Mouse (Mus musculus) lung, embryonic 14.5 days (tissue): ENCODE data around the gene Phospho1. TPM values are rescaled to one million over a fixed set of nuclear protein-coding genes. Genes with fewer than 3 reads are reported as not detected.
A peak's percentile ranks its signal among the peaks of the same experiment; 100 is the strongest.

Source experiments
- ATAC-seq: fragments of 200-750 bp; cut with Nextera tagmentation; 2 replicates; pipeline ENCODE4 v1.8.0; 2017; ENCODE audit warnings: mild to moderate bottlenecking, moderate TSS enrichment, moderate library complexity; ENCODE audit not compliant: insufficient read depth
- DNase-seq: peaks from one replicate; pipeline ENCODE4 v3.0.0-alpha.2; 2015
- H3K27ac ChIP-seq: fragments of 300-500 bp; sonication (generic); 2 replicates; pipeline ENCODE4 v1.5.1; 2014; ENCODE audit warnings: low read depth, mild to moderate bottlenecking, moderate library complexity
- H3K27me3 ChIP-seq: fragments of 300-500 bp; sonication (generic); 2 replicates; pipeline ENCODE4 v1.6.1; 2014; ENCODE audit warnings: low read length, control low read depth; ENCODE audit not compliant: insufficient read depth
- H3K36me3 ChIP-seq: fragments of 300-500 bp; sonication (generic); 2 replicates; pipeline ENCODE4 v1.6.1; 2014; ENCODE audit warnings: control low read depth; ENCODE audit not compliant: insufficient read depth
- H3K4me1 ChIP-seq: fragments of 300-500 bp; sonication (generic); 2 replicates; pipeline ENCODE4 v1.6.1; 2014; ENCODE audit warnings: antibody characterized with exemption, control low read depth; ENCODE audit not compliant: insufficient read depth
- H3K4me2 ChIP-seq: fragments of 300-500 bp; sonication (generic); 2 replicates; pipeline ENCODE4 v1.6.1; 2014; ENCODE audit warnings: mild to moderate bottlenecking
- H3K4me3 ChIP-seq: fragments of 300-500 bp; sonication (generic); 2 replicates; pipeline ENCODE4 v1.5.1; 2014; ENCODE audit warnings: low read depth, low read length
- H3K9ac ChIP-seq: fragments of 300-500 bp; sonication (generic); 2 replicates; pipeline ENCODE4 v1.6.1; 2014
- H3K9me3 ChIP-seq: fragments of 300-500 bp; sonication (generic); 2 replicates; pipeline ENCODE4 v1.6.1; 2016; ENCODE audit warnings: low read depth, low read length, control low read depth
- CTCF ChIP-seq: IDR thresholded peaks from 2 replicates; pipeline ENCODE4 v1.5.1; 2016; ENCODE audit warnings: antibody characterized with exemption, low read depth
- WGBS: fragments of 180-500 bp; shearing (Covaris S2); extraction: QIAGEN DNeasy Blood & Tissue Kit; methylation state at CpG from one replicate; pipeline ENCODE4 v1.1.7; 2014; 5-methylcytosine and 5-hydroxymethylcytosine counted together
- polyA plus RNA-seq: library from polyadenylated mRNA; unstranded; fragments of >200 nt; fragmentation: Nextera tagmentation; extraction: Ambion mirVana; gene quantifications from 2 replicates; pipeline ENCODE4 v1.2.1, GENCODE M21; 2014

Phospho1 gene
- polyA plus RNA-seq, 1 experiment from 2014 or later: not detected

DNA sequence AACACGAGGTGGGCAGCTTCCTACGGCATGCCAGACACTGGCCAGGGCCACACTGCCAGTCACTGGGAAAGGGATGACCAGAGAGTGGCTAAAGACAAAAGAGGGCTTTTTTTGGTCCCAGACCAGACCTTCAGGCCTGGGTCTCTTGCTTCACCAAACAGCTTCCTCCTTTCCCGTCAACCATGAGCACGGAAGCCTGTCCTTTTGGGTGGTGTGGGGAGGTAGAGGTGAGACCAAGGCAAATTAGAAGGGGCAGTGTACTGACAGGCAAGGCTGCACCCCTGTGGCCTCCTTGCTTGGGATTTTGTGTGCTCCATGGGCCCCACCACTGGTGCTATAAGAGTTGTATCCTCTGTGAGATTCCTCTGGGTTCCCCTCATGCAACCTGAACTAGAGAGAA, 14.3 kb downstream of the Phospho1 start:
- Histone ChIP-seq H3K4me3 (no peak overlapping the region), H3K4me2 (0 out of 2 replicates have a peak overlapping the region, but pooled peaks have one; percentile 13), H3K9ac (no peak overlapping the region), H3K27me3 (peaks cover 12% of the 10 kb centered on the region), H3K27ac (no peak overlapping the region), H3K9me3 (no peaks in the 10 kb centered on the region), H3K36me3 (no peaks in the 10 kb centered on the region), H3K4me1 (peaks cover 23% of the 10 kb centered on the region)
- ATAC-seq (no peak), DNase-seq (no peak)
- 77% methylated on average over 4 of the region's 4 CpGs for WGBS
- TF ChIP-seq CTCF: no peak

DNA sequence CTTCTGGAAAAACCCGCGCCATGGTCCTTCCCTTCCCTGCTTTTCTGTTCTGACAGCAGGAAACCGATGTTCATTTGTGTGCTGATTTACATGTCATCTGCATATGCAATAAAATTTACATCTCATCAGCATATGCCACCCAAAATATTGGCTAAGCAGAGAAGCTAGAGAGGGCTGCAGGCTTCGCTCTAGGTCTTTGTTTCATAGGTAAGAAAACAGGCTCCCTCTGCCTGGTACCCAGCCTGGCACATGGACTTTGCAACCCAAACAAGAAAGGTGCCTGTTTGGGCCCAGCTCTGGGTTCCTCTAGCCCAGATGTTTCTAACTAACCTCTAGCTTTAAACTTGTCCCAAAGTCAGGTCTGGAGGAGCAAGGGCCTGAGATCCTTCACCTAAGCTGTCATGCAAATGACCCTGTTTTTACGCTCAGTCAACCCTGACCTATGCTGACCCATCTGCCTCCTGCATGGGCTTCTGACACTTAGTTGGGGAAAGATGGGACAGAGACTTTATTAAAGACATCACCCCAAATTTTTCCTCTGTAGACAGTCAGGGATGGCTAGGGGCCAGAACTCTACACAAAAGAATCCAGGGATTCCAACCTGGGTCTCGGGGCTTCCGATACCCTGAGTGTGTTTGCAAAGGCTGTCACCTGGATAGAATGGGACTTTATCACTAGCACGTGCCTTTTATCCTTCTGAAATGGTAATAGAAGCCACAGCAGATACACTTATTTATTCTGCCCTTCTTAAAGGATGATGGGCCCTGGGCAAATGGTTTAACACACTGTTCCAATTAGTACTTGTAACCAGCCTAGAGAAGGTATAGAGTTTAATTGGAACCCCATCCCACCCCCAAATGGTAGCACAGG, 14.9 kb downstream of the Phospho1 start:
- Histone ChIP-seq H3K9ac (no peak overlapping the region), H3K27ac (no peak overlapping the region), H3K36me3 (no peaks in the 10 kb centered on the region), H3K27me3 (peaks cover 5% of the 10 kb centered on the region), H3K9me3 (no peaks in the 10 kb centered on the region), H3K4me2 (no peak overlapping the region), H3K4me3 (no peak overlapping the region), H3K4me1 (peaks cover 23% of the 10 kb centered on the region)
- ATAC-seq (no peak), DNase-seq (no peak)
- WGBS: 74% methylated on average over 8 of the region's 8 CpGs
- no peak for TF ChIP-seq CTCF

DNA sequence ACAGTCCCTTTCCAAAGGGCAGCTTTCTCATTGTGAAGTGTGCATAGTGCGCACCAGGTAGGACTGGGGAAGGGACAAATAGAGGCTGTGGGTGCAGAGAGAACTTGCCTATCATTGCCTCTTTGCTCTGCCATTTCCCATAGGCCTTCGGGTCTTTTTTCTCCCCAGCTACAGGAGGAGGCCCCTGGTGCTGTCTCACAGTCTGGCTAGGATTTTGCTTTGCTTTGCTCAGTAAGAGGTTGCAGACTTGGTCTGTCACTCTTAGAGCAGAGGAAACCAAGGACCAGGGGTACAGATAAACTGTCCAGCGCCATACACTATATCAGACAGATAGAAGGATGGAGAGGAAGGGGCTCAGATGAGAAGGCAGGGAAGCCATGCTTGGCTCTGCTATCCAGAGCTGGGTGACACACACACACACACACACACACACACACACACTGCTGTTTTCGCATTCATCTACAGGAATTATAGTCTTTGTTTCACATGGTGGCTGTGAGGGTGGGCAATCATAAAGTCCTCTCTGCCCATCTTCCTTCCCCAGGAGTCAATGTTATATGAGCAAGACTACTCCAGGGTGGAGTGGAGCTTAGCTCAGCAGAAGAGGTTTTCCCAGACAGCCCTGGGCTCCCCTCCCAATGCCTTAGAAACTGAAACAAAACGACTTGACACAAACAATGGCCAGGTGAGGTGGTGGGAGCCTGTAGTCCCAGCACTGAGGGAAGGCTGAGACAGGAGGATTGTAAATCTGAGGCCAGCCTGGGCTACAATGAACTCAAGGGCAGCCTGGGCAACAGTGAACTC, 16.6 kb downstream of the Phospho1 start:
- WGBS: 69% methylated on average over 5 of the region's 5 CpGs
- ATAC-seq (no peak), DNase-seq (no peak)
- TF ChIP-seq CTCF: no peak
- Histone ChIP-seq H3K9ac (no peak overlapping the region; the same call in 1 of the 2 replicates), H3K36me3 (no peaks in the 10 kb centered on the region), H3K27ac (no peak overlapping the region), H3K27me3 (no peaks in the 10 kb centered on the region), H3K9me3 (no peaks in the 10 kb centered on the region), H3K4me3 (peak overlapping the region; percentile 34), H3K4me2 (peak overlapping the region; percentile 50), H3K4me1 (peaks cover 15% of the 10 kb centered on the region)

DNA sequence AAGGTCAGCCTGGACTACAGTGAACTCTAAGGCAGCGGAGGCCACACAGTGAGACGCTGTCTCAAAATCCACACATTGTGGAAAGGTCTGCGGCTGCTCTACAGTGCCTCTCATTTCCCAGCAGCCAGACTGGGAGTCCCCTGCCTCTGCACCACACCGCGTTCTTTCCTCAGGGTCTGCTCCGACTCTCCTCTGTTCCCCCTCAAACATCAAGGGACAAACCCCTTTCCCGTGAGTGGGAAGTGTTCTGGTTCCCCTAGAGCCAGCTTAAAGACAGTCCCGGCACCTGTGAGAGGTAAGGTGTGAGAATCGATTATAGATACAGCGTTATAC, 17.2 kb downstream of the Phospho1 start:
- H3K4me3 ChIP-seq: peak overlapping the region; percentile 34
- H3K27ac ChIP-seq: peak overlapping the region; percentile 60; the same call in 1 of the 2 replicates
- no peak for TF ChIP-seq CTCF
- ATAC-seq (no peak), DNase-seq (no peak)
- no peaks in the 10 kb centered on the region for H3K36me3 ChIP-seq
- H3K4me2 ChIP-seq: peak overlapping the region; percentile 50
- WGBS: 49% methylated on average over 10 of the region's 10 CpGs
- H3K27me3 ChIP-seq: no peaks in the 10 kb centered on the region
- H3K9ac ChIP-seq: peak overlapping the region; percentile 30; the same call in 1 of the 2 replicates
- H3K4me1 ChIP-seq: peaks cover 12% of the 10 kb centered on the region
- no peaks in the 10 kb centered on the region for H3K9me3 ChIP-seq

DNA sequence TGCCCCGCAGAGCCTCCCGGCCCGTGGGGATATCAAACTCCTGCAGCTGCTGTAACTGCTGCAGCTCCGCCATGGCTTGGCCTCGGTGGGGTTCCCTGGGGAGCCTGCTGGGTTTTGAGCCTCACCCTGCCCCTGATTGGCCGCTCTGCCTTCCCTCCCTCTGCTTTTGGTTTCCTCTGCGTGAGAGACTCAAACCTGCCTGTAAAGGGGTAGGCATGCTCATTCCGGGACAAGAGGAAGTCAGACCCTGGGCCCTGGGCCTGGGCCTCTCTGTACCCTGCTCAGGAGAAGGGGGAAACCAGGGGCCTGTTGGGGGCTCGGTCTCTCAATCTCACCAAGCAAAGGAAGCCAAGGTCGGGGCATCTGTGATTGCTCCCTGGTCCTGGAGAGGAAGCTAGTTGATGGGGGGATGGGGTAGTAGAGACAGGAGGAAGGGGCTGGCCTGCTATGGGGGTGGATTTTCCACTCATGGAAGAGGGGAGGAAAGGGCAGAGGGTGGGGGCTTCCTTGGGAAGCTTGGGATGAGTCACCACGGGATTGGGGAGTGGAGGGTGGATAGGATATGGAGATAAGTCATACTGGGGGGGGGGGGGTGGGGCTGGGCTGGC, 17.9 kb downstream of the Phospho1 start, which contains the start of gene Abi3:
Gene Abi3, minus strand, starts transcription at position 403 of the 608 bp plus-strand sequence.
- Histone ChIP-seq H3K4me1 (peaks cover 5% of the 10 kb centered on the region), H3K27me3 (no peaks in the 10 kb centered on the region), H3K9me3 (no peaks in the 10 kb centered on the region), H3K27ac (peak within 1 kb of the TSS; percentile 60), H3K36me3 (no peaks in the 10 kb centered on the region), H3K4me3 (peak within 1 kb of the TSS; percentile 34), H3K9ac (peak within 1 kb of the TSS; percentile 30; the same call in 1 of the 2 replicates), H3K4me2 (peak within 1 kb of the TSS; percentile 50)
- ATAC-seq (peak; percentile 63; the same call in 1 of the 2 replicates), DNase-seq (peak; percentile 54)
- WGBS: 16% methylated on average over 11 of the region's 11 CpGs
- TF ChIP-seq CTCF: no peak

GRCm38 (mm10) chr11:95842953-95843352, 18.7 kb downstream of the Phospho1 start:
- ATAC-seq (no peak), DNase-seq (no peak)
- 69% methylated on average over 5 of the region's 5 CpGs for WGBS
- TF ChIP-seq CTCF: no peak
- H3K4me1 ChIP-seq: no peaks in the 10 kb centered on the region
- H3K27ac ChIP-seq: peak overlapping the region; percentile 43; the same call in 1 of the 2 replicates
- H3K9ac ChIP-seq: no peak overlapping the region
- H3K9me3 ChIP-seq: no peaks in the 10 kb centered on the region
- H3K4me2 ChIP-seq: peak overlapping the region; percentile 50
- H3K27me3 ChIP-seq: no peaks in the 10 kb centered on the region
- no peak overlapping the region for H3K4me3 ChIP-seq
- H3K36me3 ChIP-seq: no peaks in the 10 kb centered on the region
